Mouse (Mus musculus) intestine, embryonic 14.5 days (tissue): ENCODE measurements around the gene Bcas3. TPM values are rescaled to one million over a fixed set of nuclear protein-coding genes. Genes with fewer than 3 reads are reported as not detected.

Experiments
- ATAC-seq: fragments of 200-750 bp; cut with Nextera tagmentation; replicated peaks from 2 replicates; pipeline ENCODE4 v1.8.0; 2017; ENCODE audit warnings: low read depth, moderate number of reproducible peaks, moderate TSS enrichment, moderate library complexity; ENCODE audit not compliant: low FRiP score, low TSS enrichment
- DNase-seq: peaks from one replicate; pipeline ENCODE4 v3.0.0-alpha.2; 2018; ENCODE audit warnings: low spot score
- H3K27ac ChIP-seq: fragments of 300-500 bp; sonication (generic); 2 replicates; pipeline ENCODE4 v1.5.1; 2014; ENCODE audit warnings: low read depth, mild to moderate bottlenecking, control low read depth
- H3K27me3 ChIP-seq: fragments of 300-500 bp; sonication (generic); replicated peaks from 2 replicates; pipeline ENCODE4 v1.6.1; 2014; ENCODE audit warnings: low read length, control low read depth; ENCODE audit not compliant: control insufficient read depth, insufficient read depth
- H3K36me3 ChIP-seq: fragments of 300-500 bp; sonication (generic); 2 replicates; pipeline ENCODE4 v1.6.1; 2014; ENCODE audit warnings: low read length, control low read depth; ENCODE audit not compliant: control insufficient read depth, insufficient read depth
- H3K4me1 ChIP-seq: fragments of 300-500 bp; sonication (generic); replicated peaks from 2 replicates; pipeline ENCODE4 v1.6.1; 2014; ENCODE audit warnings: low read length, control low read depth, mixed read lengths; ENCODE audit not compliant: control insufficient read depth, insufficient read depth
- H3K4me2 ChIP-seq: fragments of 300-500 bp; sonication (generic); 2 replicates; pipeline ENCODE4 v1.6.1; 2014; ENCODE audit warnings: low read length
- H3K4me3 ChIP-seq: fragments of 300-500 bp; sonication (generic); 2 replicates; pipeline ENCODE4 v1.5.1; 2014; ENCODE audit warnings: low read depth, low read length, control low read depth, mixed read lengths
- H3K9ac ChIP-seq: fragments of 300-500 bp; sonication (generic); 2 replicates; pipeline ENCODE4 v1.6.1; 2014; ENCODE audit warnings: mild to moderate bottlenecking, low read length
- H3K9me3 ChIP-seq: fragments of 300-500 bp; sonication (generic); 2 replicates; pipeline ENCODE4 v1.6.1; 2016; ENCODE audit warnings: low read length, control low read depth; ENCODE audit not compliant: control insufficient read depth
- WGBS: fragments of 180-500 bp; shearing (Covaris S2); extraction: QIAGEN DNeasy Blood & Tissue Kit; methylation state at CpG from one replicate; pipeline ENCODE4 v1.1.7; 2014; 5-methylcytosine and 5-hydroxymethylcytosine counted together
- polyA plus RNA-seq: library from polyadenylated mRNA; unstranded; fragments of >200 nt; fragmentation: Nextera tagmentation; extraction: Ambion mirVana; gene quantifications from 2 replicates; pipeline ENCODE4 v1.2.1, GENCODE M21; 2014

Gene Bcas3
- polyA plus RNA-seq, 1 experiment from 2014 or later, result 17.9 TPM

DNA sequence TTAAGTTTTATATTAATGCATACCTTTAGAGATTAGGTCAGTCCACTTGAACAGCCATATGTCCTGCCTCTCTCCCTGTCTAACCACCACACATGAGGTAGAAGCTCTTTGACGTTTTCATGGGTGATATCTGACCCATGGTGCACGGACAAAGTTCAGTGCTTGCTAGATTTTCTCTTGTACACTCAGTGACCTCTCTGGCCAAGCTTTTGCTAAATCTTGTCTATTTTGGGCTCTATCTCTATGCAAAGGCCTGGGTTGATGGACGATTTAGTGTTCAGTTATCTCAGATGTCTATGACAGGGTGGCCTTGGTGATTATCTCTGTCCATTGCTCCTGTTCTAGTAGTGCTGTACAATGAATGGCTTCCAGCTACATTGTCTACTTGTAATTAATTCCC is 260.6 kb downstream of the Bcas3 start:
- no peaks in the 10 kb centered on the region for H3K27me3 ChIP-seq
- no peaks in the 10 kb centered on the region for H3K9me3 ChIP-seq
- H3K4me3 ChIP-seq, result no peak overlapping the region
- ATAC-seq (no peak), DNase-seq (no peak)
- H3K36me3 ChIP-seq, result no peaks in the 10 kb centered on the region
- no peak overlapping the region for H3K4me2 ChIP-seq
- WGBS, result 48% methylated on average over 3 of the region's 3 CpGs
- H3K9ac ChIP-seq, result no peak overlapping the region
- peaks cover 28% of the 10 kb centered on the region for H3K4me1 ChIP-seq
- no peak overlapping the region for H3K27ac ChIP-seq

DNA sequence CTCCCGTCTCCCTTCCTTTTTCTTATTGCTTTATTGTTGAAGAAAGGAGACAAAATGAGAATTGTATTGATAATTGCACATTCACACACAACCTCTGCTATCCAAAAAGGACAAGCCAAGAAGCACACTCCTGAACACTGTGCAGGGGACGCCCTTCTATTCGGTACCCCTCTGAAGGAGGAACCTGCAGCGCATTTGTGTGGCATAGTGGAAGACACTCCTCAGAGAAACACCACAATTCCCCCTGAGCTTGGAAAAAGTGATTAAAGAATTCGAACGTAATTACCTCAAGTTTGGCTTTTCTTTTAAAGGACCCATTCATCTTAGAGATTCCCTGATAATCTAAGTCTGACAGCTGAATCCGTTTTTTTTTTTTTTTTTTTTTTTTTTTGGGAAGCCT is 261.5 kb downstream of the Bcas3 start:
- no peaks in the 10 kb centered on the region for H3K27me3 ChIP-seq
- no peaks in the 10 kb centered on the region for H3K36me3 ChIP-seq
- DNase-seq, result no peak
- H3K4me1 ChIP-seq, result peaks cover 34% of the 10 kb centered on the region
- no peak overlapping the region for H3K4me2 ChIP-seq
- no peaks in the 10 kb centered on the region for H3K9me3 ChIP-seq
- no peak overlapping the region for H3K27ac ChIP-seq
- WGBS, result 71% methylated on average over 7 of the region's 7 CpGs
- no peak for ATAC-seq
- H3K9ac ChIP-seq, result no peak overlapping the region
- no peak overlapping the region for H3K4me3 ChIP-seq

DNA sequence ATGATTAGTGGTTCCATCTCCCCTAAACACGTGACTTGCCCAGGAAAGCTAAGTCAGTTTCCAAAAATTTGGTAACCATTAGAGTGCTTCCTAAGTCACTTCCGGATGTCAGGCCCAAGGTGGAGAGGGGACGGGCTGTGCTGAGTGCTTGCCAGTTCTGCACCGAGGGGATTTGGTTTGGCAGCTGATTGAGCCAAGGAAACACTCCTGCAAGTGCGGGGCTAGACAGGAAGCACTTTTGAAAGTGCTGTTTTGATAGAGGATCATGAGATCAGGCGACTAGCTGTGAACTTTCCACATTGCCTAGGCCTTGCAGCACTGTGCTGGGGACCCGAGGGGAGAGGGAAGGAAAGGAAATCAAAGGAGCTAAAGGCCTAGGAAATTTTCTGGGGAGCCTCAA is 262.5 kb downstream of the Bcas3 start:
- WGBS, result 37% methylated on average over 7 of the region's 7 CpGs
- DNase-seq (no peak), ATAC-seq (no peak)
- Histone ChIP-seq H3K36me3 (no peaks in the 10 kb centered on the region), H3K9me3 (no peaks in the 10 kb centered on the region), H3K27me3 (no peaks in the 10 kb centered on the region), H3K4me2 (no peak overlapping the region), H3K4me3 (no peak overlapping the region), H3K27ac (no peak overlapping the region), H3K4me1 (peaks cover 34% of the 10 kb centered on the region), H3K9ac (no peak overlapping the region)

DNA sequence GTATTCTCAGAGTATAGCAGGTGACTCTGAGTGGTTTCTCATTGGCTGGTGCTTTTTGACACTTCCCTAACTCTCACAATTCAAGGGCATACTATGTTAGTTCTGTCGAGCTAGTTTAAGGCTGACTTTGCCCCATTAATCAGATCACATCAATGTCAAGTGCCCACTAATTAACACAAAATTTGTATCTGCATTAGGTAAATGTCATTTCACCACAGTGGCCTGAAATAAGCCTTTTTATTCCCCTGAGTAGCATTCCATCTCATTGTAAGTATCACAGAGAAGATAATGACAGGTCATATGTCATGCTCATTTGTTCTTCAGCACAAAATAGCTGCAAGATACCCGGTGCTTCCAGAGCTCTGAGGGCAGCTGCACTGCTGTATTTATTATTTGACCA is 268.5 kb downstream of the Bcas3 start:
- H3K36me3 ChIP-seq, result no peaks in the 10 kb centered on the region
- no peak overlapping the region for H3K9ac ChIP-seq
- H3K4me1 ChIP-seq, result peaks cover 6% of the 10 kb centered on the region; the same call in 1 of the 2 replicates
- H3K27ac ChIP-seq, result no peak overlapping the region
- H3K4me3 ChIP-seq, result no peak overlapping the region
- no peaks in the 10 kb centered on the region for H3K27me3 ChIP-seq
- 34% methylated on average over 2 of the region's 2 CpGs for WGBS
- no peak overlapping the region for H3K4me2 ChIP-seq
- no peaks in the 10 kb centered on the region for H3K9me3 ChIP-seq
- ATAC-seq, result no peak
- DNase-seq, result no peak

DNA sequence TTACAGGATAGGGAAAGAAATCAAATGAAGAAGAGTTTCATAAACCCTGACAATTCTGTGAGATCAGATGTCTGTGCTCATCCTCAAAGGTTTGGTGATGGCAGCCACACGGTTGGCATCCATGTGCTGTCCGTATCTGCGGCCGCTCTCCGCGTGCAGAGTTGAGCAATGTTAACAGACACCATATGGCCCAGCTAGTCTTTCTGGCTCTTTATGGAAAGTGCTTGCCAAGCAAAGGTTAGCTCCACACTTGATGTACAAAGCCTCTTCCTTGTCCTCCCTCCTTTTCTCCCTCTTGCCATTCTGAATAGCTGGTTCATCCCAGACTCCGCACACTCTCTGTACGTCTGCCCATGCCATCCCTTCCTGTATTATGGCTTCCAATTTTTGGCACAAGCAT is 269.0 kb downstream of the Bcas3 start:
- 78% methylated on average over 8 of the region's 8 CpGs for WGBS
- Histone ChIP-seq H3K9ac (no peak overlapping the region), H3K27ac (no peak overlapping the region), H3K9me3 (no peaks in the 10 kb centered on the region), H3K27me3 (no peaks in the 10 kb centered on the region), H3K4me3 (no peak overlapping the region), H3K4me2 (no peak overlapping the region), H3K36me3 (no peaks in the 10 kb centered on the region), H3K4me1 (peaks cover 6% of the 10 kb centered on the region; the same call in 1 of the 2 replicates)
- no peak for DNase-seq
- ATAC-seq, result no peak

DNA sequence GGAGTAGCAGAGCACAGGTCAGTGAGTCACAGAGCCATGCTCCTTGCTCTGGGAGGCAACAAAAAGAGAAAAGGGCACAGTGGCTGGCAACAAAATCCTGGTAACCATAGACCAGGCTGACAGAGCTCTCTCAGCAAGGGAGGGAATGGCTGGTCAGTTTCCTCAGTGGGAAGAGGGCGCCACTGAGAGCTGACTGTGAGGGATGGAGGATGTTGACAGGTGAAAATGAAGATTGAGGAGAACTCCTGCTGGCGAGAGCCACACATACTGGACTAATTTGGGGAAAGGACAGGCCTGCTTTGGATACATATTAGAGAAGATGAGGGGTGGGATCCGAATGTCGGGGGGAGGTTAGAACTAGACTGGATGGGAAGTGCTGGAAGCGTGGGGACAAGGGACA is 272.2 kb downstream of the Bcas3 start:
- Histone ChIP-seq H3K36me3 (no peaks in the 10 kb centered on the region), H3K27ac (no peak overlapping the region), H3K4me1 (no peaks in the 10 kb centered on the region; the same call in 1 of the 2 replicates), H3K4me2 (no peak overlapping the region), H3K27me3 (no peaks in the 10 kb centered on the region), H3K9me3 (no peaks in the 10 kb centered on the region), H3K9ac (no peak overlapping the region), H3K4me3 (no peak overlapping the region)
- no peak for ATAC-seq
- no peak for DNase-seq
- 76% methylated on average over 5 of the region's 5 CpGs for WGBS

DNA sequence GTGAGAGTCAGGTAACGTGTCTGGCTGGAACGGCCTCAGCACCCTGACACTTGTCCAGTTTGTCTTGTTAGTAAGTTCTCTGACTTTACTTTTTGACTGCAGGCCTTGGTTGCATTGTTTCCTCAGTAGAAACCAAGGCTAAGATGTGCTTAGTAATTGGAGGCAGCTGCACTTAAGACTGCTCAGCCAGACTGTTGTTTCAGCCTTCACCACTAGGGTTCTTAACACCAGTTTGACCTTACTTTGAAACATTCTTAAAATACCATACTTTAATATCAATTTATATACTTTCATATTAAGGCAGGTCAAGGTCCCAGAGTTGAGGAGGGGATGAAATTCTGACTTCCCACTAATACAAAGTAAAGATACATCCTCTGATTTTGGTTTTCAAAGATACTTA is 273.9 kb downstream of the Bcas3 start:
- WGBS, result 80% methylated on average over 2 of the region's 2 CpGs
- Histone ChIP-seq H3K4me1 (no peaks in the 10 kb centered on the region; the same call in 1 of the 2 replicates), H3K27ac (no peak overlapping the region), H3K4me2 (no peak overlapping the region), H3K36me3 (no peaks in the 10 kb centered on the region), H3K9ac (no peak overlapping the region), H3K9me3 (no peaks in the 10 kb centered on the region), H3K27me3 (no peaks in the 10 kb centered on the region), H3K4me3 (no peak overlapping the region)
- DNase-seq (no peak), ATAC-seq (no peak)

DNA sequence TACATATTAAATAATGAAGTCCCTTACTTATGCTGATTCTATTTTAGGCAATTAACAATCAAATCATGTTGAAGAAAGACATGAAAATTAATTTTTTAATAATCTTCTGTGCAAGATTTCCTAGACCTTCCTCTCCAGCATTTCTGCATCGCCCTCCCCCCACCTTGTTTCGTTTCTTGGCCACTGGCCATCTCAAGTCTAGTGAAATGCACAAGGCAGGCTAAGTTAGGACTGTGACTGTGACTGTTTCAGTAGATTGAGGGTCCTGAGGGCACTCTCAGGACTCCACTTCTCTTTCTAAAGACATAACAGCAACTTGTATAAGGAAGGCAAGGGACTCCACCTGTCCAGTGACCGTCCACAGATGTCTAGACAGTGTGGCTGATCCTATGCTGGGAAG is 274.4 kb downstream of the Bcas3 start:
- no peaks in the 10 kb centered on the region for H3K27me3 ChIP-seq
- peaks cover 5% of the 10 kb centered on the region for H3K4me1 ChIP-seq
- ATAC-seq (no peak), DNase-seq (no peak)
- WGBS, result 51% methylated on average over 3 of the region's 3 CpGs
- no peak overlapping the region for H3K4me2 ChIP-seq
- H3K27ac ChIP-seq, result 0 out of 2 replicates have a peak overlapping the region, but pooled peaks have one; percentile 3
- no peak overlapping the region for H3K4me3 ChIP-seq
- H3K36me3 ChIP-seq, result no peaks in the 10 kb centered on the region
- no peak overlapping the region for H3K9ac ChIP-seq
- no peaks in the 10 kb centered on the region for H3K9me3 ChIP-seq

DNA sequence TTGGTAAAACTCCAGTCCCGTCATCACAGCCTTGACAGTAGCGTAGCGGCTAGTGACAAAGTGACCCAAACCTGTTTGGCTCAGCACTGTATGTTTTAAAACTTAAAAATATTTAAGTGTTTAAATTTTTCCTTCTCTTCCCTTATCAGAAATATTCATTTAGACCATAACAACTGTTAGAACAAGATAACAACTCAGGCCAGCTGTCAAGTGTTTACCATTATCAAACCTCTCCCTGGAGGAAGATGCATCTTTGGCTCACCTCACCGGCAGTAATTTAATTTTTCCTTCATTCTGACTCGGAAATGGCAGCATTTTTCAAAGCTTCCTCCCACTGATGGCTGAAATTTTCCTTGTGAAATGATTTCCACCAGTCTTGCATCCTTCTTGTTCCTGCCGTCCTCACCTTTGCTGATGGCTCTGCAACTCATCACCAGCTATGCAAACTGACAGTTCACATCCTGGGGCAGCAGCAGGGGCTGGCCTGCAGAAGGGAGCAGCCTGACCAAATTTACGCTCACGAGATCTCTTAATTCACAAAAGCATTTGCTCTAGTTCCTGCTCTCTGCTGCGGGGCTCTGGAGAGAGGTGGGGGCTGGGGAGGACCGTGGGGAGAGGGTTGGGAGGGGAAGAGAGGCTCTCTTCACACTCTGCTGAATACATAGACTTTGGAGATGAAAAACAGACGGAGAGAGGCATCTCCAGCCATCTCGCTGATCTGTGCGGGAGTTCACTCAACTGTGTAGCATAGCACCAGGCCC is 275.5 kb downstream of the Bcas3 start:
- H3K4me1 ChIP-seq, result peaks cover 12% of the 10 kb centered on the region
- no peak overlapping the region for H3K4me2 ChIP-seq
- DNase-seq (peak; percentile 69), ATAC-seq (peak; percentile 82)
- H3K9ac ChIP-seq, result no peak overlapping the region
- no peak overlapping the region for H3K4me3 ChIP-seq
- WGBS, result 28% methylated on average over 13 of the region's 13 CpGs
- H3K9me3 ChIP-seq, result no peaks in the 10 kb centered on the region
- H3K27ac ChIP-seq, result peak overlapping the region; percentile 19; the same call in 1 of the 2 replicates
- H3K27me3 ChIP-seq, result no peaks in the 10 kb centered on the region
- H3K36me3 ChIP-seq, result no peaks in the 10 kb centered on the region
